In genomic region chr16:91751644-91752385, GRCm38 (mm10) we compare ENCODE assay signal across 24 mouse cellular contexts.
"Had no signal": no experiment of that assay in that cellular context is flagged by ENCODE, and none has a peak within 500 bp of the region (broad histone marks: within the 10 kb centered on the region; RNA-seq: fewer than 3 reads in every experiment).

No protein-coding gene starts in this region.

- DNase-seq: gastrocnemius, adult 2 months; gastrocnemius, postnatal 10 days; gastrocnemius, postnatal 25 days; heart, postnatal 10 days; heart, postnatal 4 days; kidney, adult 2 months; kidney, postnatal 10 days; kidney, postnatal 4 days; layer of hippocampus, postnatal 36 days; left cerebral cortex, postnatal 4 days; lung, adult 18-20 months had no signal

- ATAC-seq: inflammation-experienced regulatory T-cells, adult 6 months; intestine, embryonic 15.5 days; intestine, postnatal 0 days; liver, embryonic 12.5 days had no signal

- H3K36me3 ChIP-seq: hindbrain, embryonic 13.5 days; hindbrain, embryonic 15.5 days; intestine, embryonic 15.5 days; limb, embryonic 15.5 days had no signal

- H3K4me1 ChIP-seq: intestine, embryonic 15.5 days had no signal

- H3K4me2 ChIP-seq: heart, embryonic 12.5 days; hindbrain, embryonic 13.5 days; hindbrain, embryonic 15.5 days; intestine, embryonic 15.5 days; limb, embryonic 13.5 days; limb, embryonic 15.5 days; liver, embryonic 12.5 days had no signal

- H3K9ac ChIP-seq: heart, embryonic 12.5 days; hindbrain, embryonic 13.5 days; hindbrain, embryonic 15.5 days; intestine, embryonic 15.5 days; limb, embryonic 13.5 days; limb, embryonic 15.5 days; liver, embryonic 12.5 days; liver, embryonic 14.5 days had no signal

- H3K9me3 ChIP-seq: heart, embryonic 10.5 days; heart, embryonic 12.5 days; hindbrain, embryonic 10.5 days; hindbrain, embryonic 13.5 days; hindbrain, embryonic 15.5 days; intestine, embryonic 15.5 days; limb, embryonic 13.5 days; limb, embryonic 15.5 days; liver, embryonic 12.5 days had no signal

- H3K27me3 ChIP-seq: heart, embryonic 12.5 days; hindbrain, embryonic 13.5 days; hindbrain, embryonic 15.5 days; intestine, embryonic 15.5 days; limb, embryonic 13.5 days; limb, embryonic 15.5 days had no signal

- H3K4me3 ChIP-seq: gastrocnemius, adult 2 months; heart, embryonic 10.5 days; heart, embryonic 12.5 days; hindbrain, embryonic 10.5 days; hindbrain, embryonic 13.5 days; hindbrain, embryonic 15.5 days; intestine, embryonic 15.5 days; layer of hippocampus, adult 2 months; limb, embryonic 13.5 days; limb, embryonic 15.5 days; liver, embryonic 12.5 days had no signal

- H3K27ac ChIP-seq: gastrocnemius, adult 2 months; heart, embryonic 10.5 days; hindbrain, embryonic 10.5 days; hindbrain, embryonic 13.5 days; hindbrain, embryonic 15.5 days; intestine, embryonic 15.5 days; layer of hippocampus, adult 2 months; limb, embryonic 13.5 days; limb, embryonic 15.5 days; liver, embryonic 12.5 days; liver, embryonic 14.5 days had no signal
